Mouse (Mus musculus): ENCODE measurements around the gene Fcgr1. TPM values are rescaled to one million over a fixed set of nuclear protein-coding genes. Genes with fewer than 3 reads are reported as not detected.

Fcgr1 gene
- 1.2 TPM for polyA plus RNA-seq (2014; fragmentation: Illumina TruSeq; extraction: RNeasy Lipid Tissue Mini Kit (QIAGEN cat#74804); ENCODE audit: low replicate concordance)

GRCm38 (mm10) chr3:96293787-96294186 is at the start of gene Fcgr1:
Fcgr1 (minus strand) TSS chr3:96293969.

GRCm38 (mm10) chr3:96269511-96270474 is 24.0 kb downstream of the Fcgr1 start, which contains the start of gene Hist2h2bb:
Hist2h2bb (plus strand) TSS chr3:96269752.

GRCm38 (mm10) chr3:96268051-96268775 is 25.6 kb downstream of the Fcgr1 start, which contains the start of gene Hist2h3b:
Hist2h3b (plus strand) TSS chr3:96268654.

GRCm38 (mm10) chr3:96262979-96263550 is 30.7 kb downstream of the Fcgr1 start, which contains the start of gene Hist2h4:
Hist2h4 (minus strand) TSS chr3:96263311.

GRCm38 (mm10) chr3:96246427-96246856 is 47.3 kb downstream of the Fcgr1 start, which contains the start of gene Hist2h3c1:
Hist2h3c1 (plus strand) TSS chr3:96246685.

GRCm38 (mm10) chr3:96245003-96245886 is 48.5 kb downstream of the Fcgr1 start, which contains the start of gene Hist2h2aa1:
Hist2h2aa1 (plus strand) TSS chr3:96245497.

GRCm38 (mm10) chr3:96239949-96240798 is 53.6 kb downstream of the Fcgr1 start, which contains the start of gene Hist2h2aa2:
Hist2h2aa2 (minus strand) TSS chr3:96240276.

GRCm38 (mm10) chr3:96238954-96239793 is 54.6 kb downstream of the Fcgr1 start, which contains the start of gene Hist2h3c2:
Hist2h3c2 (minus strand) TSS chr3:96239127.

Other genes starting within 250 kb of the Fcgr1 start
- 43.1 TPM for gene Vps45, start 235.5 kb downstream of the Fcgr1 start, polyA plus RNA-seq (2014; fragmentation: Illumina TruSeq; extraction: RNeasy Lipid Tissue Mini Kit (QIAGEN cat#74804); ENCODE audit: low replicate concordance)
- gene Otud7b, start 189.4 kb downstream of the Fcgr1 start, polyA plus RNA-seq (2014; fragmentation: Illumina TruSeq; extraction: RNeasy Lipid Tissue Mini Kit (QIAGEN cat#74804); ENCODE audit: low replicate concordance): 18.3 TPM
- gene Mtmr11, start 132.0 kb downstream of the Fcgr1 start, polyA plus RNA-seq (2014; fragmentation: Illumina TruSeq; extraction: RNeasy Lipid Tissue Mini Kit (QIAGEN cat#74804); ENCODE audit: low replicate concordance): 8.0 TPM
- 9.9 TPM for gene Sf3b4, start 121.6 kb downstream of the Fcgr1 start, polyA plus RNA-seq (2014; fragmentation: Illumina TruSeq; extraction: RNeasy Lipid Tissue Mini Kit (QIAGEN cat#74804); ENCODE audit: low replicate concordance)
- gene Sv2a, start 112.8 kb downstream of the Fcgr1 start, polyA plus RNA-seq (2014; fragmentation: Illumina TruSeq; extraction: RNeasy Lipid Tissue Mini Kit (QIAGEN cat#74804); ENCODE audit: low replicate concordance): 0.11 TPM
- 1.8 TPM for gene Bola1, start 74.3 kb downstream of the Fcgr1 start, polyA plus RNA-seq (2014; fragmentation: Illumina TruSeq; extraction: RNeasy Lipid Tissue Mini Kit (QIAGEN cat#74804); ENCODE audit: low replicate concordance)
- not detected for gene Hist2h2ab, start 74.1 kb downstream of the Fcgr1 start, polyA plus RNA-seq (2014; fragmentation: Illumina TruSeq; extraction: RNeasy Lipid Tissue Mini Kit (QIAGEN cat#74804); ENCODE audit: low replicate concordance)
- gene Hist2h2ac, start 73.1 kb downstream of the Fcgr1 start, polyA plus RNA-seq (2014; fragmentation: Illumina TruSeq; extraction: RNeasy Lipid Tissue Mini Kit (QIAGEN cat#74804); ENCODE audit: low replicate concordance): not detected
- 9.9 TPM for gene Hist2h2be, start 72.8 kb downstream of the Fcgr1 start, polyA plus RNA-seq (2014; fragmentation: Illumina TruSeq; extraction: RNeasy Lipid Tissue Mini Kit (QIAGEN cat#74804); ENCODE audit: low replicate concordance)
- 1.3 TPM for gene Hist2h3c2, start 54.8 kb downstream of the Fcgr1 start, polyA plus RNA-seq (2014; fragmentation: Illumina TruSeq; extraction: RNeasy Lipid Tissue Mini Kit (QIAGEN cat#74804); ENCODE audit: low replicate concordance)
- gene Hist2h2aa2, start 53.7 kb downstream of the Fcgr1 start, polyA plus RNA-seq (2014; fragmentation: Illumina TruSeq; extraction: RNeasy Lipid Tissue Mini Kit (QIAGEN cat#74804); ENCODE audit: low replicate concordance): not detected
- not detected for gene Hist2h2aa1, start 48.5 kb downstream of the Fcgr1 start, polyA plus RNA-seq (2014; fragmentation: Illumina TruSeq; extraction: RNeasy Lipid Tissue Mini Kit (QIAGEN cat#74804); ENCODE audit: low replicate concordance)
- 23.6 TPM for gene Hist2h3c1, start 47.3 kb downstream of the Fcgr1 start, polyA plus RNA-seq (2014; fragmentation: Illumina TruSeq; extraction: RNeasy Lipid Tissue Mini Kit (QIAGEN cat#74804); ENCODE audit: low replicate concordance)
- gene Hist2h4, start 30.7 kb downstream of the Fcgr1 start, polyA plus RNA-seq (2014; fragmentation: Illumina TruSeq; extraction: RNeasy Lipid Tissue Mini Kit (QIAGEN cat#74804); ENCODE audit: low replicate concordance): not detected
- not detected for gene Hist2h3b, start 25.3 kb downstream of the Fcgr1 start, polyA plus RNA-seq (2014; fragmentation: Illumina TruSeq; extraction: RNeasy Lipid Tissue Mini Kit (QIAGEN cat#74804); ENCODE audit: low replicate concordance)
- gene Hist2h2bb, start 24.2 kb downstream of the Fcgr1 start, polyA plus RNA-seq (2014; fragmentation: Illumina TruSeq; extraction: RNeasy Lipid Tissue Mini Kit (QIAGEN cat#74804); ENCODE audit: low replicate concordance): not detected
- gene BC107364, start 158.3 kb upstream of the Fcgr1 start, polyA plus RNA-seq (2014; fragmentation: Illumina TruSeq; extraction: RNeasy Lipid Tissue Mini Kit (QIAGEN cat#74804); ENCODE audit: low replicate concordance): not detected
- not detected for gene Hfe2, start 231.2 kb upstream of the Fcgr1 start, polyA plus RNA-seq (2014; fragmentation: Illumina TruSeq; extraction: RNeasy Lipid Tissue Mini Kit (QIAGEN cat#74804); ENCODE audit: low replicate concordance)

Data from small intestine, adult 10 weeks (tissue).